Mouse (Mus musculus) midbrain, embryonic 10.5 days (tissue): ENCODE measurements around the gene Abtb2. TPM values are rescaled to one million over a fixed set of nuclear protein-coding genes. Genes with fewer than 3 reads are reported as not detected.

Experiments
- DNase-seq: peaks from one replicate; pipeline ENCODE4 v3.0.0-alpha.2; 2017; ENCODE audit warnings: low spot score
- H3K27ac ChIP-seq: fragments of 300-500 bp; sonication (generic); replicated peaks from 2 replicates; pipeline ENCODE4 v1.5.1; 2016; ENCODE audit warnings: mild to moderate bottlenecking
- H3K27me3 ChIP-seq: fragments of 300-500 bp; sonication (generic); 2 replicates; pipeline ENCODE4 v1.6.1; 2016; ENCODE audit warnings: low read depth, mild to moderate bottlenecking; ENCODE audit not compliant: poor library complexity, severe bottlenecking
- H3K36me3 ChIP-seq: fragments of 300-500 bp; sonication (generic); 2 replicates; pipeline ENCODE4 v1.6.1; 2016; ENCODE audit warnings: mild to moderate bottlenecking, moderate library complexity
- H3K4me1 ChIP-seq: fragments of 300-500 bp; sonication (generic); 2 replicates; pipeline ENCODE4 v1.6.1; 2016
- H3K4me3 ChIP-seq: fragments of 300-500 bp; sonication (generic); 2 replicates; pipeline ENCODE4 v1.5.1; 2016; ENCODE audit warnings: mild to moderate bottlenecking, moderate library complexity
- H3K9me3 ChIP-seq: fragments of 300-500 bp; sonication (generic); replicated peaks from 2 replicates; pipeline ENCODE4 v1.6.1; 2016; ENCODE audit warnings: mild to moderate bottlenecking
- WGBS: fragments of 180-500 bp; shearing (Covaris S2); methylation state at CpG from one replicate; pipeline ENCODE4 v1.1.7; 2016; 5-methylcytosine and 5-hydroxymethylcytosine counted together
- polyA plus RNA-seq: library from polyadenylated mRNA; unstranded; fragments of >200 nt; fragmentation: Nextera tagmentation; extraction: Ambion mirVana; gene quantifications from 2 replicates; pipeline ENCODE4 v1.2.1, GENCODE M21; 2016

Abtb2 gene
- polyA plus RNA-seq, 1 experiment from 2014 or later, result 11.5 TPM

DNA sequence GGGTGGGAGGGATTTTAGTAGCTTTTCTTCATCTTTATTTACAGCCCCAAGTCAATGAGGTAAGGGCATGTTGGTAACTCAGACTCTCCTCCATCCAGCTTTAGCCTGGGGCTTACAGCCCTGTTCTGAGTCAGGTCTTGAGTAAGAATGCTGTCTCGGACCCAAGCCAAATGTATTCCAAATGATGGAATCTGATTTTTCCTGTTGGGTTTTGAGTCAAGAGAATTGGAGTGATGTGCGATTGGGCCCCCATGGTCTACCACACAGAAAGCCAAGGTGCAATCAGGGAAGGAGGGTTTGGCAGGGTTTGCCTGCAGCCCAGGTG is 66.8 kb downstream of the Abtb2 start:
- H3K27ac ChIP-seq, result no peak overlapping the region
- H3K4me3 ChIP-seq, result no peak overlapping the region
- no peaks in the 10 kb centered on the region for H3K36me3 ChIP-seq
- peaks cover 17% of the 10 kb centered on the region for H3K27me3 ChIP-seq
- peaks cover 56% of the 10 kb centered on the region for H3K4me1 ChIP-seq
- no peaks in the 10 kb centered on the region for H3K9me3 ChIP-seq
- DNase-seq, result no peak
- 87% methylated on average over 2 of the region's 2 CpGs for WGBS

DNA sequence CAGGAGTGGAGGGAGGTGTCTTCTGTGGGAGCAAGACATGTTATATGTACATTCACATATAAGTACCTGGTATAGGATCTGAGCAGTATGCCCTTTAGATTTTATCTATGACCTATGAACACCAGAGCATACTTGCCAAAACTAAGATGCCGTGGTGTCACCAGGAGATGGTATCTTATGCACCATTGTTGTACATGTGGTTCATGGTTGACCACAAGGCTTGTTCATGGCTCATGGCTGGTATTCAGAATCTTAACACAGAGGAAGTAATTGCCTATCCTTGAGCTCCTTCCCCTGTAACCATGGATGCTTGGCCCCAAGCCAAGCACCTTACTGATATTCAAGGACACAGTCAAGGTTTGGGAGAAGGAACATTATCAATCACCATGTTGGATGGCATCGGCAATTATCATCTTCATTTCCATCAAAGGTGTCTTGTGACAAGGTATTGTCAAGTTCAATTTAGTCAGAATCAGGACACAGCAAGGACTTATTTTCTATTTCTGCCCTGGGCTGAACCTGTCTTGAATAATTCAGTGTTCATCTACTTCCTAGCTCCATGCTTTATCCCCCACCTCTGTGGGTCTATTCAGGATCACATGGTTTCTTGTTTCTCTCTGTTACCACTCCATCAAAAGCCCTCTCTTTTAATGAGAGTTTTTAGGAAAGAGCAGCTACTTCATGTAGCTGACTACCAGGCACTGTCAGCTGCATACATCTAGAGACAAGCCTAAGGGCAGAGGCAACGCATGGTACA is 69.8 kb downstream of the Abtb2 start:
- H3K9me3 ChIP-seq, result no peaks in the 10 kb centered on the region
- no peak for DNase-seq
- H3K27me3 ChIP-seq, result no peaks in the 10 kb centered on the region
- no peak overlapping the region for H3K27ac ChIP-seq
- no peaks in the 10 kb centered on the region for H3K36me3 ChIP-seq
- peaks cover 49% of the 10 kb centered on the region for H3K4me1 ChIP-seq
- H3K4me3 ChIP-seq, result no peak overlapping the region
- WGBS, result 95% methylated on average over 3 of the region's 3 CpGs

DNA sequence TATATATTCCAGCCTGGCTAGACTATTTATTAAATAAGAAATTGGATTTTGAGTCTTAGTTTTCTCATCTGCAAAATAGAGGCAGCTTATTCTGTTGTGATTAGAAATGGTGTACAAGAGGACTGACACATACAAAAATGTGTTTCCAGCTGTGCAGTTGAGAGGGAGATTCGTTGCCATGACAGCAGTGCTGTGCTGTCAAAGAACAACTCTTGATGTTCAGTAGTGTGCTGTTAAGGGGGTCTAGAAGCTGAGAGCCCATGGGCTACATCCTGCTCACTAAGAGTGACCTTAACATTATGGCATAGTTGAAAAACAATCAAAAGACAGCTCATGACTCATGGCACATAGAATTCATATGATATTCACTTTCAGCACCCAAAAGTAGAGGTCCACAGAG is 71.3 kb downstream of the Abtb2 start:
- 63% methylated on average over 1 of the region's 1 CpGs for WGBS
- peaks cover 45% of the 10 kb centered on the region for H3K4me1 ChIP-seq

DNA sequence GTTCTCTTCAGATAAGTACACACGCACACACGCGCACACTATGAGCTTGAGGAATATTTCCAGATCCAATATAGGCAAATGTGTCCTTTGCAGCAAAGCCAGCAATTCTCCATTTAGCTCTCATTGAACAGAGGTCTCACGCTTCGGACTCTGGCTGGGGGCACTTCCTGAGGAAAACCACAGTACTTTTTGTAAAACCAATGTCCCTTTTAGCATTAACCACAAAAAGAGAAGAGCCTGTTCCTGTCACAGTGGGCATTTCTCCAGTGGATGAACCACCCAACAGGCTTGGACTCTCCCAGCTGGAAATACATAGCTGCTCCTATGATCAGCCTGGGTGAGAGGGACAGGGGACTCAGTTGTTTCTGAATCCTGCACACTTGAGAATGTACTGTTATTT is 71.8 kb downstream of the Abtb2 start:
- Histone ChIP-seq H3K4me3 (no peak overlapping the region), H3K27ac (no peak overlapping the region), H3K4me1 (peaks cover 43% of the 10 kb centered on the region), H3K36me3 (no peaks in the 10 kb centered on the region), H3K9me3 (no peaks in the 10 kb centered on the region), H3K27me3 (peaks cover 17% of the 10 kb centered on the region)
- WGBS, result 95% methylated on average over 5 of the region's 5 CpGs
- no peak for DNase-seq

More for the DNA sequence above, 71.3 kb downstream of the Abtb2 start:
- H3K27ac ChIP-seq, result no peak overlapping the region
- H3K27me3 ChIP-seq, result peaks cover 14% of the 10 kb centered on the region
- DNase-seq, result no peak
- no peak overlapping the region for H3K4me3 ChIP-seq
- H3K36me3 ChIP-seq, result no peaks in the 10 kb centered on the region
- no peaks in the 10 kb centered on the region for H3K9me3 ChIP-seq

DNA sequence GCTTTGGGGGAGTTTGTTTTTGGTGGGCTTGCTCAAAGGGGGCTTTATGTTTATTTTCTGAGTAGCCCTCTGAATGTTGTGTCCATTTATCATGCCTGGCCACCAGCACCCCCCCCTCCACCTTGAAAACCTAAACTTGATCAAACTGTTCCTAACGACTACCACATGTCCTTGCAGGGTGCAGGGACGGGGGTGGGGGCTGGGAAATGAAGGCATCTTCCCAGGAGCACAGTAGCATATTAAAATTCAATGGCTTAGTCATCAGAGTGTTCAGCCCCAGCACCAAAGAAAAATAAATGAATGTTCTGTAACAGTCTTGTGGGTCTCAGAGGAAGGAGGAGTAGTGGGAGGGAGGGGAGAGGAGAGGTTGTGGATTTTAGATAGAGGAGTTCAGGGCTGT is 73.6 kb downstream of the Abtb2 start:
- no peak overlapping the region for H3K4me3 ChIP-seq
- H3K4me1 ChIP-seq, result peaks cover 60% of the 10 kb centered on the region
- H3K9me3 ChIP-seq, result no peaks in the 10 kb centered on the region
- 70% methylated on average over 2 of the region's 2 CpGs for WGBS
- H3K27ac ChIP-seq, result peak overlapping the region; percentile 46
- no peaks in the 10 kb centered on the region for H3K36me3 ChIP-seq
- DNase-seq, result no peak
- H3K27me3 ChIP-seq, result peaks cover 17% of the 10 kb centered on the region

DNA sequence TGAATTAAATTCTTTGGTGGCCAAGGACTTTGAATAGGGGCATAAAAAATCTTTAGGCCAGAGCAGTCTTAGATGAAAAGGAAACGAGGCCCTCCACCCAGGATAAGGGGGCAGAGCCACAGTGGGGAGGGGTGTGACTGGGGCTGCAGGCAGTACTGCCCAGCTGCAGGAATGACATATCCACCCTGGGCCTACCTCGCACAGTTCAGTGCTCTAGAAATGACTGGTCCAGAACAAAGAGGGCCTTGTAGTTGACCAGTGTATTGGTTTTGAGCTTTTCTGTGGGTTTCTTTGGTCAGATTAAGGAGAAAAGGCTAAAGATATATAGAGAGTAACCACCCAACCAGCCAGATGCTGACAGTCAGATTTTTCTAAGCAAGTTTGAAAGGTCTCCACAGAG is 74.8 kb downstream of the Abtb2 start:
- no peaks in the 10 kb centered on the region for H3K36me3 ChIP-seq
- no peak overlapping the region for H3K27ac ChIP-seq
- no peak for DNase-seq

DNA sequence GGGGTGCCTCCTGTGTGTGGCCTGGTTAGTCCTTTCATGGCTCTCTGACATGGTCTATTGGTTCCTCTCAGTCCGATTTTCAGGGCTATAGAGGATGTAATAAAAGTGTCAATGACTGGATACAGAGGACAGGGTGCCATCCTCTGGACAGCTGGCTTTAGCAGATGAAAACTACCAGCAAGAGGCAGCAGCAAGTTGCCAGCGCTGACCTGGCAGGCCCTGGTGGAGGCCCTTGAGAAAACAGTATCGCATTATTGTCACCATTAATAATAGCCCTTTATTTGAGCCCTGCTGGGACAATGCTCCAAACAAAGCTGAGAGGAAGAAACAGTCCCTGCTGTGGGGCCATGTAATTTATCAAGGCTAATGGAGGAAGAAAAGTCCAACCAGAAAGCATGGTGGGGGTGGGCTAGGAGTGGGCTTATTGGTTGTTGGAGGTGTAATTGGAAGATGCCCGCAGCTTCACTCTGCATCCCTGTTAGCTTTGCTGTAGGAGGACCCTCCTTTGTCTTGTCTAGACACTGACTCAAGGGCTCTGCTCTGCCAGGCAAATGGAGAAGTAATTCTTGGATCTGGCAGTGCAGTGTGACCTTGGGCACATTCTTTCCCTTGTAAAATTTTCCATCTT is 77.6 kb downstream of the Abtb2 start:
- WGBS, result 46% methylated on average over 4 of the region's 4 CpGs
- peak overlapping the region; percentile 52 for H3K27ac ChIP-seq
- H3K9me3 ChIP-seq, result no peaks in the 10 kb centered on the region
- peaks cover 20% of the 10 kb centered on the region for H3K27me3 ChIP-seq
- no peak for DNase-seq
- no peaks in the 10 kb centered on the region for H3K36me3 ChIP-seq
- peaks cover 46% of the 10 kb centered on the region for H3K4me1 ChIP-seq
- no peak overlapping the region for H3K4me3 ChIP-seq

More for the DNA sequence above, 74.8 kb downstream of the Abtb2 start:
- Histone ChIP-seq H3K4me3 (no peak overlapping the region), H3K9me3 (no peaks in the 10 kb centered on the region), H3K27me3 (peaks cover 19% of the 10 kb centered on the region), H3K4me1 (peaks cover 60% of the 10 kb centered on the region)
- 48% methylated on average over 2 of the region's 2 CpGs for WGBS

DNA sequence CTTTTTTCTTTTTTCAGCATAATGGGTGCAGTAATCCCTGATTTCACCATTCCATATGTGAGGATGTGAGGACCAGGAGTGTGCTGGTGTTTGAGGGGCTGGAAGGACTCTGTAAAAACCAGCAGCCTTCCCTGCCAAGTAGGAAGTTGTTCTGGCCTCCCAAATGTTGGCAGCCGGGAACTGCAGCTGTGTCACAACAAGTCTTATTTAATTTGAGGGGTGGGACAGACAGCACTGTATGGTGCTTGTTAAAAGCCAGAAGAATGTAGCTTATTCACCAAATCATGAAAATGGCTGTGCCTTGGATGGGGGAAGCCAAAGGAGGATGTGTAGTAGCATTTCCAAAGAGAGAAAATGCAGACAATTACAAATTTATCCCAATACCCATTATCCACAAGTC is 78.3 kb downstream of the Abtb2 start:
- WGBS, result 51% methylated on average over 1 of the region's 1 CpGs
- Histone ChIP-seq H3K4me3 (no peak overlapping the region), H3K9me3 (no peaks in the 10 kb centered on the region), H3K4me1 (peaks cover 41% of the 10 kb centered on the region), H3K27ac (no peak overlapping the region), H3K36me3 (no peaks in the 10 kb centered on the region), H3K27me3 (peaks cover 20% of the 10 kb centered on the region)
- no peak for DNase-seq

DNA sequence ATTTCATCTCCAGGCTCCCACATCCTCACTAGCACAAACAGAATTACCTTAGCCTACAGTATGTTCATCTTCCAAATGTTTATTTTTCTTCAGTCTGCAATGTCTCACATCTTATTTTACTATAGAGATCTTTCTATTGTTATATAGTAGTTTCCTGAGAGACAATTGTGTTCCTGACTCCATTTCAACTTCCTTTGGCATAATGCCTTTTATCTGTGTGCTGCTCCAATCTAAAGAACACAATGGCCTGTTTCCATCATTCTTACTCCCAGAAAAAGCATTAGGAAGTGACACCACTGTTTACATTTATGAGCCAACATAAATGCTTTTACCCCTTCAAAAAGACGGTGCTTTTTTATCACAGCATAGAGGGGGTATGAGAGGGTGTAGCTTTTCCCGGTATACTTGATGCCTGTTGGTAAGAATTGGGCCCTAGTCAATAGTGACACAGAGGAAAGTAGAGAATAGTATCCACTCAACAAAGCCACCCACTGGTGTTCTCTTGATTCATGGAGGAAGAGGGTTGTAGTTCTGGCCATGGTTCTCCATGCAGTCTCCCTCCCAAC is 84.3 kb downstream of the Abtb2 start:
- 85% methylated on average over 2 of the region's 2 CpGs for WGBS
- Histone ChIP-seq H3K4me1 (peaks cover 11% of the 10 kb centered on the region), H3K27ac (no peak overlapping the region), H3K36me3 (no peaks in the 10 kb centered on the region), H3K4me3 (no peak overlapping the region), H3K9me3 (no peaks in the 10 kb centered on the region), H3K27me3 (peaks cover 3% of the 10 kb centered on the region; the same call in 1 of the 2 replicates)
- no peak for DNase-seq

DNA sequence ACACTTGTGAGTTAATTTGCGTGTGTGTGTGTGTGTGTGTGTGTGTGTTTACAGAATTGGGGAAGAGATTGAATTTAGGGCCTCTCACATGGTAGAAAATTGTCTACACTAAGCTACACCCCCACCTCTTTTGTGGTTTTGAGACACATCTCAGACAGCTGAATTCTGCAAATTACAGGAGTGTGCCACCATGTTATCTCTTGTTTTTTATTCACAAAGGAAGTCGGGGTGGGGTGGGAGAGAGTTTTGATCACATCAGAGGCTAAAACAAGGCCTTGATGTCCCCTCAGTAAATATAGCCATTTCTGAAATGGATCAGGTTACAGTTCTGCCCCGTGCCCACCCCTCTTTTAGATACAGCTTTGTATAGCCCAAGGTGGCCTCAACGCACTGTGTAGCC is 86.0 kb downstream of the Abtb2 start:
- Histone ChIP-seq H3K4me1 (peaks cover 18% of the 10 kb centered on the region), H3K9me3 (no peaks in the 10 kb centered on the region), H3K4me3 (no peak overlapping the region), H3K36me3 (no peaks in the 10 kb centered on the region), H3K27ac (no peak overlapping the region), H3K27me3 (no peaks in the 10 kb centered on the region; the same call in 1 of the 2 replicates)
- WGBS, result 80% methylated on average over 4 of the region's 4 CpGs
- DNase-seq, result no peak

DNA sequence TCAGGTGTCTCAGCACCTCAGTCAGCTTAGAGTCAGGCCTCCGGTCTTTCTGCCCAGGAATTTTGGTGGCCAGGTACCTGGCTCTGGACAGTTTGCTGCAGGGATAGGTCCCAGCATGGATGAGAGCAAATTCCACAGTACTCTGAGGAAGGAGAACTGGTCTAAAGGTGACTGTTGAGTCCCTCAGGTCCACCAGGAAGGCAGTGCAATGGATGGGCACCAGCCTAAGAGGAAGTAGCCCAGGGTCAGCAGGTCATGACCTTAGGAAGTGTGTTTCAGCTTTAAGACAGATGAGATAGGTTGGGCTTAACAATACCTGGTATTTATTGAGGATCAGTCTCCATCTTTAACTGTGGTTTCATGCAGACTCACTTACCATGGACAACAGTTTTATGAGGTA is 88.9 kb downstream of the Abtb2 start:
- WGBS, result 97% methylated on average over 1 of the region's 1 CpGs
- H3K27me3 ChIP-seq, result peaks cover 4% of the 10 kb centered on the region; the same call in 1 of the 2 replicates
- H3K4me3 ChIP-seq, result no peak overlapping the region
- no peaks in the 10 kb centered on the region for H3K36me3 ChIP-seq
- peaks cover 42% of the 10 kb centered on the region for H3K4me1 ChIP-seq
- no peak overlapping the region for H3K27ac ChIP-seq
- no peaks in the 10 kb centered on the region for H3K9me3 ChIP-seq
- no peak for DNase-seq

DNA sequence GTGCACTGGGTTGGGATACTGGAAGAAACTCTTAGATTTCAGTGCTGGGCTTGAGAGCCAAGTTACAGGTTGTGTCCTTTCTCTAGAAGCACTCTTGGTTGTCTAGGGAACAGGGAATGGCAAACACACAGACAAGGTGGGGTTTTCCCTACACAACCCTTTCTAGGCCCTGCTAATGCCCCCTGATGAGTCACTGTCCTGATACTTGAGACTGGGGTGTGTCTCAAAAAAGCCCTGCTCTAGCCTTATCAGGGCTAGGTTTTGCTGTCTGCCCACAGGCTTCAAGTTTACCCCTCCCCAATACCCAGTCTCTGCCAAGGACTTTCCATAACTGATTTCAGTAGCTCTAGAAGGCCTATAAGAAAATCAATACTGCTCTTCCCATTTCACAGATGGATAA is 89.9 kb downstream of the Abtb2 start:
- Histone ChIP-seq H3K36me3 (no peaks in the 10 kb centered on the region), H3K27ac (peak overlapping the region; percentile 42), H3K9me3 (no peaks in the 10 kb centered on the region), H3K4me3 (no peak overlapping the region), H3K27me3 (peaks cover 4% of the 10 kb centered on the region; the same call in 1 of the 2 replicates), H3K4me1 (peaks cover 52% of the 10 kb centered on the region)
- DNase-seq, result no peak

DNA sequence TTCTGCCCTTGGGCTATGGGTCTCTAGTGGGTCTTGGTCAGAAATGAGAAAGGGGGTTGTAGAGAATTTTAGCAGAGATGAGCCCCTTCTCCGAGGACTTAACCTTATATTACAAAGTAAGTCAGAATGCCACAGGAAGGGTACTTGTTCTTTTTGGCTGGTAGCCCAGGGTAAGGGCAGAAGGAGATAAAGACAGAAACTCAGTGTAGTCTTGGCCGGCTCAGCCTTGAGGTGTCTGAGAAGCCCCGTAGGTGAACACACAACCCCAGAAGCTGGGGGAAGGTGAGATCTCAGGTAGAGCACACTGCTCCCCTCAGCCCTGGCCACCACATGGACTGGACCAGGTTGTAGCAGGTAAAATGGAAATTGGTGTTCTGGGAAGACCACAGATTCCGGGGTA is 93.1 kb downstream of the Abtb2 start:
- 94% methylated on average over 4 of the region's 4 CpGs for WGBS
- Histone ChIP-seq H3K27me3 (peaks cover 9% of the 10 kb centered on the region; the same call in 1 of the 2 replicates), H3K9me3 (no peaks in the 10 kb centered on the region), H3K4me3 (no peak overlapping the region), H3K27ac (peak overlapping the region; percentile 83), H3K36me3 (no peaks in the 10 kb centered on the region), H3K4me1 (peaks cover 66% of the 10 kb centered on the region)
- DNase-seq, result no peak
